Mouse (Mus musculus) mature B cell (primary cell): Measurements from ENCODE around the gene Gm49776.
"Not testable (repeated sequence)": the region's sequence is repeated elsewhere in the genome, so short reads cannot be mapped to it uniquely, and the experiment has no call there.

Experiments used
- in situ Hi-C: fragments of 300-500 bp; cut with MboI; formaldehyde crosslinking; loops from 2 replicates; pipeline ENCODE4 v1.14.3; 2019

Gm49776 gene

GRCm38 (mm10) chr16:18202061-18202460 lies 56.1 kb downstream of the Gm49776 start:
- in situ Hi-C loops: no loop called here

- in situ Hi-C loops: no loop called here
Observed at GRCm38 (mm10) chr16:18201620-18202019, 56.5 kb downstream of the Gm49776 start.

- in situ Hi-C loops: no loop called here
Observed at GRCm38 (mm10) chr16:18200062-18200461, 58.1 kb downstream of the Gm49776 start.

DNA sequence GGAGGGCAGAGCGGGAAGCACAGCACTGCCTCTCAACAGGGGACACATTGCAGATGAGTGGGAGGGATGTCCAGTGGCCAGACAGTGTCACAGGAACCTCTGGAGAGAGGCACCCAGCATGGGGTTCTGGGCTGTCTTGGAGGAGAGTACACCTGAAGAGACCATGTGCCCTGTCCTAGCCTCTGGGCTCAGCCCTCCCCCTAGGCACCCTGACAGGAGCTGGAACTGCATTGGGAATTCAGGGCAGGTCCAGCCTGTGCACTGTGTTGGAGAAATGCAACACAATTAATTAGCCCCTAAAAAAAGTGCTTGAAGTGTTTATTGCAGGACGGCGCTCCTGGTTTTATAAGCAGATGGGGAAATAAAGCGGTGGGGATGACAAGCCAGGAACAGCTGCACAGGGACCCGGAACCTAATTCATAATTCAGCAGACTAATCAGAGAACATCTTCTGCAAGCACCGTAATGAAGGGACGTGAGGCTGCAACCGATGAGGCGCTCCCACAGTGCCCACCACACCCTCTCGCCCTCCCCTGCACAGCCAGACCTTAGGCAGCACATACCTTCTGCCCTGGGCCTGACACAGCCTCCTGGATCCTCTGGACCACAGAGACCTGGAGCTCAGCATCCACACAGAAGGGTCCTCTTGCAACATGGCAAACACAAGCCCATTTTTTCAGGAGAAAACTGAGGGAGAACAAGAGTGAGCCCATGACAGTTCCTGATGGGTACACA lies 59.6 kb downstream of the Gm49776 start:
- in situ Hi-C loops: no loop called here

GRCm38 (mm10) chr16:18197881-18198280 lies 60.2 kb downstream of the Gm49776 start:
- in situ Hi-C loops: no loop called here

DNA sequence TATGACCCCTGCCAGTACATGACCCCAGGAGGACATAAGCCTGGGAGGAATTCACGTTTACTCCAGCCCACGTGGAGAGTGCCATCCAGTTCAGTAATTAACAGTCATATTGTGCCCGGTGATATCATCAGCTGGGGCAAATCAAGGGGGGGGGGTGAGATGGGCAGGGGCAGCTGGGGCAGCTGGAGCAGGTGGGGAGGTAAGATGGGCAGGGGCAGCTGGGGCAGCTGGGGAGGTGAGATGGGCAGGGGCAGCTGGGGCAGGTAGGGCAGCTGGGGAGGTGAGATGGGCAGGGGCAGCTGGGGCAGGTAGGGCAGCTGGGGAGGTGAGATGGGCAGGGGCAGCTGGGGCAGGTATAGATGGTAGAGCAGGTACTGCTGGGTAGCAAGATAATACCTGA lies 62.6 kb downstream of the Gm49776 start:
- in situ Hi-C loops: not testable (repeated sequence)
